Mouse (Mus musculus): ENCODE measurements around the gene Gyg.

Gene Gyg

GRCm38 (mm10) chr3:20154531-20155367 lies at the start of gene Gyg:
Gene Gyg, minus strand, starts transcription at chr3:20155317.
- DNase-seq = peak; percentile 58 to 71

- DNase-seq = peak in 1 of 2 experiments; percentile 45
Measured at GRCm38 (mm10) chr3:20198869-20199268, 43.8 kb upstream of the Gyg start.

- DNase-seq = no peak
Measured at GRCm38 (mm10) chr3:20197878-20198277, 42.8 kb upstream of the Gyg start.

- DNase-seq = no peak
Measured at GRCm38 (mm10) chr3:20188976-20189675, 34.0 kb upstream of the Gyg start.

- no peak for DNase-seq
Measured at GRCm38 (mm10) chr3:20172394-20172793, 17.3 kb upstream of the Gyg start.

- DNase-seq = no peak
Measured at GRCm38 (mm10) chr3:20167487-20167886, 12.4 kb upstream of the Gyg start.

- DNase-seq = no peak
Measured at GRCm38 (mm10) chr3:20155476-20155875, 359 bp upstream of the Gyg start.

- no peak for DNase-seq
Measured at GRCm38 (mm10) chr3:20151651-20152050, 3.5 kb downstream of the Gyg start.

- no peak for DNase-seq
Measured at GRCm38 (mm10) chr3:20150511-20150910, 4.6 kb downstream of the Gyg start.

- no peak for DNase-seq
Measured at GRCm38 (mm10) chr3:20147647-20148046, 7.5 kb downstream of the Gyg start.

GRCm38 (mm10) chr3:20146884-20147395 lies 8.2 kb downstream of the Gyg start:
- no peak for DNase-seq

GRCm38 (mm10) chr3:20145696-20146113 lies 9.4 kb downstream of the Gyg start:
- DNase-seq = no peak

- DNase-seq = no peak
Measured at GRCm38 (mm10) chr3:20144401-20144800, 10.7 kb downstream of the Gyg start.

- DNase-seq = no peak
Measured at GRCm38 (mm10) chr3:20143726-20144125, 11.4 kb downstream of the Gyg start.

- no peak for DNase-seq
Measured at GRCm38 (mm10) chr3:20142576-20142975, 12.5 kb downstream of the Gyg start.

- no peak for DNase-seq
Measured at GRCm38 (mm10) chr3:20142101-20142500, 13.0 kb downstream of the Gyg start.

- DNase-seq = no peak
Measured at GRCm38 (mm10) chr3:20141679-20142078, 13.4 kb downstream of the Gyg start.

GRCm38 (mm10) chr3:20141240-20141639 lies 13.9 kb downstream of the Gyg start:
- no peak for DNase-seq

- no peak for DNase-seq
Measured at GRCm38 (mm10) chr3:20136868-20137581, 18.1 kb downstream of the Gyg start.

- DNase-seq = no peak
Measured at GRCm38 (mm10) chr3:20134545-20134944, 20.6 kb downstream of the Gyg start.

- DNase-seq = no peak
Measured at GRCm38 (mm10) chr3:20133745-20134144, 21.4 kb downstream of the Gyg start.

- no peak for DNase-seq
Measured at GRCm38 (mm10) chr3:20132731-20133130, 22.4 kb downstream of the Gyg start.

GRCm38 (mm10) chr3:20131350-20131720 lies 23.8 kb downstream of the Gyg start:
- no peak for DNase-seq
